Mouse (Mus musculus) frontal cortex, postnatal 36 days (tissue): ENCODE results near the gene Spg20.

Experiments used
- DNase-seq, 2 experiments: peaks; one replicate each; pipeline ENCODE4 v3.0.0; 2022; ENCODE audit warnings: low spot score in 2 of 2

Spg20 gene

GRCm38 (mm10) chr3:55147156-55147555 is 35.2 kb downstream of the Spg20 start:
- DNase-seq: no peak

GRCm38 (mm10) chr3:55148091-55148490 is 36.2 kb downstream of the Spg20 start:
- DNase-seq: no peak

GRCm38 (mm10) chr3:55151656-55152433 is 39.9 kb downstream of the Spg20 start:
- DNase-seq: peak; percentile 59 to 73

GRCm38 (mm10) chr3:55152673-55153334 is 40.9 kb downstream of the Spg20 start:
- no peak for DNase-seq

- peak; percentile 15 to 69 for DNase-seq
Measured at GRCm38 (mm10) chr3:55154163-55154562, 42.3 kb downstream of the Spg20 start.

GRCm38 (mm10) chr3:55157413-55157812 is 45.5 kb downstream of the Spg20 start:
- DNase-seq: no peak

- no peak for DNase-seq
Measured at GRCm38 (mm10) chr3:55161144-55161543, 49.2 kb downstream of the Spg20 start.

- DNase-seq: no peak
Measured at GRCm38 (mm10) chr3:55163510-55163909, 51.6 kb downstream of the Spg20 start.

- no peak for DNase-seq
Measured at GRCm38 (mm10) chr3:55172478-55172877, 60.6 kb downstream of the Spg20 start.

GRCm38 (mm10) chr3:55177271-55177670 is 65.4 kb downstream of the Spg20 start:
- DNase-seq: no peak

GRCm38 (mm10) chr3:55181766-55182165 is 69.9 kb downstream of the Spg20 start, which contains the start of gene Sohlh2:
Gene Sohlh2 (plus strand): TSS chr3:55182028.
- no peak for DNase-seq
